Mouse (Mus musculus) C2C12 (cell line): ENCODE data around the gene Sec31a. TPM values are rescaled to one million over a fixed set of nuclear protein-coding genes. Genes with fewer than 3 reads are reported as not detected.
A peak's percentile ranks its signal among the peaks of the same experiment; 100 is the strongest.

Experiments used
- H3K27me3 ChIP-seq: one replicate; pipeline ENCODE4 v1.6.1; 2011; ENCODE audit not compliant: control insufficient read depth, insufficient read depth, insufficient read length
- H3K36me3 ChIP-seq: one replicate; pipeline ENCODE4 v1.6.1; 2011; ENCODE audit not compliant: control insufficient read depth, insufficient read depth
- H3K4me3 ChIP-seq: one replicate; pipeline ENCODE4 v1.5.1; 2011; ENCODE audit warnings: mild to moderate bottlenecking, control low read depth; ENCODE audit not compliant: poor library complexity, insufficient read depth, severe bottlenecking
- H3K79me2 ChIP-seq: one replicate; pipeline ENCODE4 v1.6.1; 2011; ENCODE audit not compliant: control insufficient read depth, insufficient read depth
- H3K79me3 ChIP-seq: one replicate; pipeline ENCODE4 v1.6.1; 2011; ENCODE audit warnings: low read depth, control low read depth
- H3ac ChIP-seq: one replicate; pipeline ENCODE3; 2011; ENCODE audit warnings: low read depth; ENCODE audit not compliant: control insufficient read depth, insufficient read length
- CEBPB ChIP-seq: IDR thresholded peaks from one replicate; pipeline ENCODE4 v1.6.1; 2011; ENCODE audit warnings: low read depth, mild to moderate bottlenecking, control low read depth, moderate library complexity
- CTCF ChIP-seq: IDR thresholded peaks from one replicate; pipeline ENCODE4 v1.5.1; 2011; ENCODE audit not compliant: control insufficient read depth, insufficient read depth, insufficient read length
- FOSL1 ChIP-seq: IDR thresholded peaks from one replicate; pipeline ENCODE4 v1.8.0; 2011; ENCODE audit warnings: mild to moderate bottlenecking, low read length; ENCODE audit not compliant: poor library complexity, insufficient read depth, severe bottlenecking
- MAX ChIP-seq: IDR thresholded peaks from one replicate; pipeline ENCODE4 v1.6.1; 2011; ENCODE audit warnings: mild to moderate bottlenecking, control low read depth
- MYOD1 ChIP-seq: IDR thresholded peaks from one replicate; pipeline ENCODE4 v1.6.1; 2011; ENCODE audit warnings: low read depth; ENCODE audit not compliant: control insufficient read depth, insufficient read length
- MYOG ChIP-seq: IDR thresholded peaks from one replicate; pipeline ENCODE4 v1.6.1; 2011; ENCODE audit not compliant: control insufficient read depth, insufficient read length; ENCODE audit errors: extremely low read depth
- USF1 ChIP-seq: IDR thresholded peaks from one replicate; pipeline ENCODE4 v1.6.1; 2011; ENCODE audit warnings: low read depth, mild to moderate bottlenecking, control low read depth, moderate library complexity
- polyA plus RNA-seq: library from polyadenylated mRNA; unstranded; fragments of >200 nt; fragmentation: generic; extraction: Trizol; gene quantifications from one replicate; pipeline ENCODE4 v1.2.1, GENCODE M21; 2012; ENCODE audit warnings: missing spikeins

Sec31a gene
- polyA plus RNA-seq, 1 experiment, result 183 TPM

DNA sequence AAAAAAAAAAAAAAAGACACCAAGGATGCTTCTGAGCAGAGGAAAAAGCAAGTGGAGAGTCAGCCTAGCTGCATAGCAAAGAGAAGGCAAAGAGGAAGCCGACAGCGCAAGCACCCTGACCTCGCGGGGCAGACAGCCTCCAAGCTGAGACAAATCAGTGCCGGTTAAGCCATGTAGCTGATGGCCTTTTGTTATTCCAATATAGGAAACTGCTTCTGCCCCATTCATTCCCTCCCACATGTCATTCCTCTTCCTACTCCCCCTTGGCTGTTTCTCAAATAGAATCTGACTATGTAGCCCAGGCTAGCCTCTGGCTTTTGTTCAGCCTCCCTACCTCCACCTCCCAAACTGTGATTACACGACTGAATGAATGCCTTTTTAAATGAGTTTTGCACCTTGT, 81.3 kb downstream of the Sec31a start:
- Histone ChIP-seq H3K36me3 (no peaks in the 10 kb centered on the region), H3K4me3 (no peak overlapping the region), H3K79me3 (no peaks in the 10 kb centered on the region), H3K27me3 (no peaks in the 10 kb centered on the region), H3K79me2 (no peaks in the 10 kb centered on the region), H3ac (no peak overlapping the region)
- TF ChIP-seq MYOD1 (no peak), USF1 (no peak), MAX (no peak), MYOG (no peak), FOSL1 (no peak), CEBPB (no peak), CTCF (no peak)

DNA sequence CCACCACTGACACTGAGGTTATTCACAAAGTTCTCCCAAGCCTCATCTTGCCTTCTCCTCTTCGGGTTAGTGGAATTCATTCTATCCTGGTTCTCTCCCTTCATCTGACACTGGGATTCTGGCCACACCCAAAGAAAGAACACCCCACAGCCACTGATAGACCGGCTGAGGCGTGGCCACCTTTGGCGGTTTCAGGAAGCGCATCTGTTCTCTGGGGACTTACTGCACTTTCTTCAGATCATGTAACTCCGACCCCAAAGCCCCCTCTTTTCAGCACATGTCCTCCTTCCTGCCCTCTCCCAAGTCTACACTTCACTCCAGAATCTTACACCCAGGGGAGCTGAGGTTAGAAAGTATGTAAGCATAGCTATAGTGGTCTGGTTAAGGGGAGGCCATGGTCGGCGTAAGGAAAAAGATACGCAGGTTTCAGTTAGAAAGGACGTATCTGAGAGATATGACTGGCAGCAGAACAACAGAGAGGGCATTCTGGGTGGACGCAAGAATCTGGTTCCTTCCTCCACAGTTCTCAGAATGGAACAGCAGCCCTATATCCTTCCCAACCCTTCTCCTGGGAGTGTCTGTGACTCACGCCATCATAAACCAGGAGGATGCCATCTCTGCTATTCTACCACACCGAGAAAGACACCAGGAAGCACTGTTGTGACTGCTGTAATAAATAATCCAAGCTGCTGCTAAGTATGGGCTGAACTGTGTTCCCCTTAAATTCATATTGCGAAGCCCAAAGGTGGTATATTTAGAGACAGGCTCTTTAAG, 82.2 kb downstream of the Sec31a start:
- no peaks in the 10 kb centered on the region for H3K79me2 ChIP-seq
- no peak overlapping the region for H3ac ChIP-seq
- no peaks in the 10 kb centered on the region for H3K36me3 ChIP-seq
- TF ChIP-seq FOSL1 (no peak), MYOD1 (no peak), USF1 (no peak), MYOG (no peak), CEBPB (no peak), MAX (no peak), CTCF (no peak)
- H3K79me3 ChIP-seq, result no peaks in the 10 kb centered on the region
- H3K4me3 ChIP-seq, result no peak overlapping the region
- H3K27me3 ChIP-seq, result no peaks in the 10 kb centered on the region

DNA sequence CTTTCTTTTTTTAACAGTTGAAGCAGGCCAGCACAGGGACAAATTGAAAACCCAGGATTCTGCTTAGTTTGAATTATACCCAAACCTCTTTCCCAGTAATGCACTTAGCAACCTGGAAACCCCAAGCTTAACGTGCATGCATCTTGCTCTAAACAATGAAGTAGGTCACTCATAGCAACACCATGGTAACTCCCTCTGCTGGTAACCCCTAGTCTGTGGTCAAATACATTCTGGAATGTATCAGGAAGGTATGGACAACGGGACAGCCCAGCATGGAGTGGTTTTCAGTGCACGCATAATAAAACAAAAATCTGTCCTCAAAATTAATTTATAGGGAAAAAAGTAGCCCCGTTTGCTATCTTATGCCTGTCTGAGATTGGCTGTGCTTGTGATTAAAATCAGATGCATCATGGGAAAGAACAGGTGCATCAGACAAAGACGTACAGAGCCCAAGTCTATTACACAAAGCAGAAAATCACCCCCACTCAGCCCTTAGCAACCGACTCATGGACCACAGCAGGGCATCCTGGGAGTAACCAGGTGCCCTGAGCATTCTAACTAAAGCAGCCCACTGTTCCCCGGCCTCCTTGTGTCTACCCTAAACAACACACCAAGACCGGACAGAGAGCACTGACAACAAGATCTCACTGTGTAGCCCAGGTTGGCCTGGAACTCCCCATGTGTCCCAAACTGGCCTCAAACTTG, 83.6 kb downstream of the Sec31a start:
- Histone ChIP-seq H3K36me3 (no peaks in the 10 kb centered on the region), H3K79me2 (no peaks in the 10 kb centered on the region), H3ac (no peak overlapping the region), H3K27me3 (no peaks in the 10 kb centered on the region), H3K79me3 (no peaks in the 10 kb centered on the region), H3K4me3 (no peak overlapping the region)
- no peak for TF ChIP-seq MYOD1
- no peak for TF ChIP-seq MYOG

DNA sequence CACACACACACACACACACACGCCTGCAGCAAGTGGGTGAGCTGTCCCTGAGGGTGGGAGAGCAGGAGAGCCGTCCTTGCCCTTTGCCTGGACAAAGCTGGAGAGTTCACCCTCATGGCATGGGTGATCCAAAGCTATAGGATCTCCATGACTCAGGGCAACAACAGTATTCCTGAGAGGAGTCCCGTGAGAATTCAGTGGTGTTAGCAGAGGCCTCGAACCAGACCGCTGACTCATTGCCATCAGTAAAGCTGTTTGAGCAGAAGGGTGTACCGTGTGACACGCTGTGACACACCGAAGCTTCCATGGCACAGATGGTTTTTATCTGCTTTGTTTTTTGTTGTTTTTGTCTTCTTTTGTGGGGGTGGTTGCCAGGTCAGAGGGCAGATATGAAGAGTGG, 84.4 kb downstream of the Sec31a start:
- TF ChIP-seq FOSL1, result no peak
- TF ChIP-seq MYOD1, result no peak
- no peak for TF ChIP-seq MYOG
- TF ChIP-seq USF1, result no peak
- TF ChIP-seq MAX, result no peak
- TF ChIP-seq CEBPB, result no peak
- no peak for TF ChIP-seq CTCF

DNA sequence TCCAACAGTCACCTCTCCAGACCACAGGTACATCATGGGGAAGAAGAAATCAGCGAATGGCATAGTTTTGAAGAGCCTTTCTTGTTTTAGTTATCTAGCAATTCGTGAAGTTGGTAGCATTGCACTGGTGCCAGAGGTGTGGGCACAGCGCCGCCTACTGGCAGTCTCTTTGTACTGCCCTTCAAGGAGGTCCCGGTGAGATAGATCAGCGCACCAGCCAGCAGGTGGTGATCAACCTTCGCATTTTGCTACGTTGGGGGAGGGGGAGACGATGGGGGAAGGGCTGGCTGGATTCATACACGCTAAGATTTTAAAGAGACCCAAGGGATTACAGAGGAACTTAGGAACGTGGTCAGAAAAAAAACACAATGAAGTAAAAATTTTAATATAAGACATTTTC, 94.0 kb downstream of the Sec31a start:
- no peaks in the 10 kb centered on the region for H3K79me2 ChIP-seq
- no peaks in the 10 kb centered on the region for H3K79me3 ChIP-seq
- H3K27me3 ChIP-seq, result peaks cover 14% of the 10 kb centered on the region
- H3K4me3 ChIP-seq, result no peak overlapping the region
- no peaks in the 10 kb centered on the region for H3K36me3 ChIP-seq
- H3ac ChIP-seq, result no peak overlapping the region
- TF ChIP-seq MAX, result no peak
- TF ChIP-seq MYOG, result no peak
- no peak for TF ChIP-seq CEBPB
- TF ChIP-seq FOSL1, result no peak
- TF ChIP-seq MYOD1, result no peak
- no peak for TF ChIP-seq USF1
- TF ChIP-seq CTCF, result peak; percentile 77

More for the DNA sequence above, 84.4 kb downstream of the Sec31a start:
- no peaks in the 10 kb centered on the region for H3K27me3 ChIP-seq
- H3K79me2 ChIP-seq, result no peaks in the 10 kb centered on the region
- no peak overlapping the region for H3K4me3 ChIP-seq
- no peaks in the 10 kb centered on the region for H3K79me3 ChIP-seq
- H3ac ChIP-seq, result no peak overlapping the region
- H3K36me3 ChIP-seq, result no peaks in the 10 kb centered on the region
